Mouse (Mus musculus): ENCODE results near the gene Hist1h2bg.
"Not testable (repeated sequence)": the region's sequence is repeated elsewhere in the genome, so short reads cannot be mapped to it uniquely, and the experiment has no call there.

Gene Hist1h2bg

DNA sequence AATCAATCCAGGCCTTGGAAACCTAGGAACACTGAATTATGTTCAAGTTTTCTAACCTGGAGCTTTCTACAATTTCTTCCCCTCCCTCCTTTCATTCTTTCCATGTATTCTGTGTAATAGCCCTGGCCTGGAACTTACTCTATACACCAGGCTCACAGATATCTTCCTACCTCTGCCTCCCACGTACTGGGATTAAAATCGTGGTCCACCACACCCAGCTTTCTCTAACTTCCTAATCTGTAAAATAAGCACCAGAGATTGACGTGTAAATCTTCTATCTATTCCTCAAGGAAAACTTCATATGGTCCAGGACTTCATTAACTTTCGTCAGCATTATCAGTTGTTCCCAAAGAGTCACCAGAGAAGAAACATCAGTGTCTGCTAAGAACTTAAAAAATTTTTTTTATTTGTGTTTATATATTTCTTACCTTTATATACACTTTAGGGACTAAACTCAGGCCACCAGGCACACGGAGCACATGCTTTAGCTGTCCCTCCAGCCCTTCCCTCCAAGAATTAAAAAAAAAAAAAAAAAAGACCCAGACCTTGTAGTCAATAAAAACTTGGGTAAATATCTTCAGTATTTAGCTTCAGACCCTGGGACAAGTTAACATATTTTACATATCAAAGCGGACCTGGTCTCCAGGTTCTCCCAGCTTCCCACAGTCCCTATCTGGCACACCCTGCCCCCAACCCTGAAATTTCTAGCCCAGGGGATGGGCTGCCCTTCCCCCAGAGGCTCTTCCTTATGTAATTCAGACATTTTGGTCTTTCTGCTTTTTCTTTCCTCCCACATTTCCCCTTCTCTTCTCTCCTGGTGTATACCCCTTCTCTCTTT is 11.2 kb downstream of the Hist1h2bg start:
- peak; percentile 34 for DNase-seq (ENCODE audit: low read depth, low spot score)

- DNase-seq (ENCODE audit: low read depth, low spot score), result peak; percentile 14
Observed at GRCm38 (mm10) chr13:23583387-23584068, 12.3 kb downstream of the Hist1h2bg start.

DNA sequence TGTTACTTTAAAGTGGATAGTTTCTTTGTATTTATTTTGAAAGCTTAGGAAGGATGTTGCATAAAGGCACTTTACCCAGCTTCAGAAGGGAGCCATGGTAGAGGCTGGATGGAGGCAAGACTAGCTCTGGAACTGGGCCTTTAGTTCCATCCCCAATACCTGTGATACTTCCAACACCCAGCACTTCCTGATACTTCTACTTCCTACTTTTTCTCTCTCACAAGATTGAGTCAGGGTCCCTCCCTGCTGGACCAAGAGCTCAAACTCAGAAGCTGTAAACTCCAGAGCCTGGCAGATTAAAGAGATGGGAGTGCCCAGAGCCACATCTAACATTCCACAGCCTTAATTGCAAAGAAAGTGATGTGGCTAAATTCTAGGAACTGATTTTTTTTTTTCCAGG is 13.1 kb downstream of the Hist1h2bg start:
- peak; percentile 47 for DNase-seq (ENCODE audit: low read depth, low spot score)

GRCm38 (mm10) chr13:23585029-23585441 is 13.8 kb downstream of the Hist1h2bg start:
- DNase-seq (ENCODE audit: low read depth, low spot score), result peak; percentile 79

DNA sequence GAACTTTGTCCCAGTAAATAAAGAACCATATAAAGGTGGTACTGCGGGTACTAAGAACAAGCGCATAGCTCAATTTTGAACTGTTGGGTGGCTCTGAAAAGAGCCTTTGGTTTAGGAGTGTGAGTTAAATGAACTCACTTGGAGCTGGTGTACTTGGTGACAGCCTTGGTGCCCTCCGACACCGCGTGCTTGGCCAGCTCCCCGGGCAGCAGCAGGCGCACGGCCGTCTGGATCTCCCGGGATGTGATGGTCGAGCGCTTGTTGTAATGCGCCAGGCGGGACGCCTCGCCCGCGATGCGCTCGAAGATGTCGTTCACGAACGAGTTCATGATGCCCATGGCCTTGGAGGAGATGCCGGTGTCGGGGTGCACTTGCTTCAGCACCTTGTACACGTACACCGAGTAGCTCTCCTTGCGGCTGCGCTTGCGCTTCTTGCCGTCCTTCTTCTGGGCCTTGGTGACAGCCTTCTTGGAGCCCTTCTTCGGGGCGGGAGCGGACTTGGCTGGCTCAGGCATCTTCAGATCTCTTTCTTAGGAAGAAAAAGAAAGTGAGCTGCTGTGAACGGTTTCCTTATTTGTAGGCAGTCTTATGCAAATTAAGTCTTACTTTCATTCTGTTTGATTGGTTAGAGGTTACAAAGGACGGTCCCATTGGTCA is 14.4 kb downstream of the Hist1h2bg start:
- DNase-seq (ENCODE audit: low read depth, low spot score), result peak; percentile 94

GRCm38 (mm10) chr13:23586099-23586939 is 15.1 kb downstream of the Hist1h2bg start:
- peak; percentile 33 for DNase-seq (ENCODE audit: low read depth, low spot score)

DNA sequence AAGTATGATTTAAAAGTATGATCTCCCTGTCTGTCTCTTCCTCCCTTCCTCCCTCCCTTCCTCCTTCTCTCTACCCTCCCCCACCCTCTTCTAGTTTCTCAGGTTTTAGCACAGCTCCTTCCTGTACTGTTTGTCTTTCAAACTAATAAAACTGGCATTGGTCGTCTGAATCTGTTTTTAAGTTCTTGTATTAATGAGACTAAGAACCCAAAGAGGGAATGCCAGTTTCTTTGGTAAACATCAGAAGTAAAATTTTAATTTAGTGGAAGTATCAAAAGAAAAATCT is 15.7 kb downstream of the Hist1h2bg start:
- peak; percentile 11 for DNase-seq (ENCODE audit: low read depth, low spot score)

GRCm38 (mm10) chr13:23591206-23591605 is 20.0 kb downstream of the Hist1h2bg start:
- no peak for DNase-seq (ENCODE audit: low read depth, low spot score)

- DNase-seq (ENCODE audit: low read depth, low spot score), result not testable (repeated sequence)
Observed at GRCm38 (mm10) chr13:23591886-23592285, 20.7 kb downstream of the Hist1h2bg start.

- no peak for DNase-seq (ENCODE audit: low read depth, low spot score)
Observed at GRCm38 (mm10) chr13:23592614-23593013, 21.4 kb downstream of the Hist1h2bg start.

DNA sequence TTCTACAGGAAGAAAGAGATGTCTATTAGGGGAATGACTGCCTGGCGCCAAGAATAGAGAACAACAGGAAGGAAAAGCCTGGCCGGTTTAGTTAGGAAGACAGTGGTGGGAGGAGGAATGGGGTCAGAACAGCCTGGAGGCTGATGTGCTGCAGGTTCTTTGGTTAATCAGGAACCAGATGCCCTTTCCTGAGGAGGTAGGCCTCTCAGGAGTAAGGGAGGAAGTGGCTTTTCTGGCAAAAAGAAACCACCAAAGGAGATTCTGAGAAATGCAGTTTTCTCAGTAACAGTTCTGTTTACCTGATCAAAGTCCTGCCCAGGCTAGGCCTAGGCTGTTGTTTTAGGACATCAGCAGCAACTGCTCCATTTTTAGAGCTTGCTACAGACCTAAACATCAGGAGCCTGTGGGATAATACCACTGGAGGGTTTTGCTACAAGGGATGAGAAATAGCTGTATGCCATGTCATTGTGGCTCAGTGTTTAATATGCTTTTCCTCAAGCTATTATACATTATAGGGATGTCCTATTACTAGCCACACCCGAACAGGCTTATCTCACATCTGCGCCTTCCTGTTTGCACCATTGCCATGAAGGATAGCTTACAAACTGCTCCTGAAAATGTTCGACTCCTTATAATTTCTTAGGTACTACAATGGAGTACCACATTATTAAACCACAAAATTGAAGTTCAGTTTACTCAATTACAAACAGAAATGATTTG is 22.0 kb downstream of the Hist1h2bg start:
- no peak for DNase-seq (ENCODE audit: low read depth, low spot score)

DNA sequence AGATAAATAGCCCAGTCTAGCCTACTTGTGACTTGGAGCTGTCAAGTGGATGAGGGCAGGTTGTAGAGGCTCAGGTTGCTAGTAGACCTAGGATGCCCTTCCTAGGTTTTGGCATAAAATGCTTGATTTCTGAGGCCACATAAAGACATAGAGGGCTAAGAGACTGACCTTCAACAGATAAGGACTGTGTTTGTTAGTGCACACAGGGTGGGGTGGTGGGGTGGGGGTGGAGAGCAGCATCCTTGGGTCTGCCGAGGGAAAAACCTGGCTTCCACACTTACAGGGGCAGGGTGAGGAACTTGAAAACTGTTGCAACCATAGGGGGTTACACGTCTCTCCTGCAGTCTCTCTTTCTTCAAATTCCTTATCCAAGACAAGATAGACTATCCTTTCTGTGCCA is 24.0 kb downstream of the Hist1h2bg start:
- no peak for DNase-seq (ENCODE audit: low read depth, low spot score)

DNA sequence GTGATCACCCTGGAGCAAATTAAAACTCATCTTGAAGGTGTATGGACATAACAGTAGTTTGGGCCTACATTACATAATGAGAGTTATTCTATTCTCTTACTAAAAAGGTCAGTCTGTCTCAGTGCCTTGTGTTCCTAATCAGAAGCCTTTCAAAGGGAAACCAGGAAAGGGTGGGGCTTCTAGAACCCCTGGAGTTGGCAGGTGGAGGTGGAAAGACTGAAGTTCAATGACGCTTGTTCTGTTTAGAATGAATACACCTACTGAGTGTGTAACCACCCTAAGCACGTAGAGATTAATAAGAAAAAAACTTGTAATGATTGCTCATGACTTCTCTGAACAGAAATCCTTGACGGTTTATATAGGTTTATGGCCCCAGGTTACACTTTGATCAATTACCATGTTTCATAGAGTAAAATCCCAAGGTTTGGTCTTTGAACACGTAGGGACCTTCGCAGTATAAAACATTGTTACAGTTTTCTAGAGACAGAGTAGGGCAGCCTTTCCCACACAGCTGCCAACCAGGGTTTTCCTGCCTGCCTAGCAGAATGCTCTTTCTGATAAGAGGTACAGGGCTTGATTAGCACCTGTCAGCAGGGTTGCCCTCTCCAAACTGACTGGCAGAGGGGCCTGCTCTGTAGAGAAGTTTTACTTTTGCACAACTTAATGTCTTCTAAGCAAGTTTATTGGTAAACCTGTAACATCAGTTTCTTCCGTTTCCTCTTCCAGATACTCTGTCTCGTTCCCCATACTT is 24.6 kb downstream of the Hist1h2bg start:
- no peak for DNase-seq (ENCODE audit: low read depth, low spot score)

- peak; percentile 77 for DNase-seq (ENCODE audit: low read depth, low spot score)
Observed at GRCm38 (mm10) chr13:23597957-23598356, 26.8 kb downstream of the Hist1h2bg start.

DNA sequence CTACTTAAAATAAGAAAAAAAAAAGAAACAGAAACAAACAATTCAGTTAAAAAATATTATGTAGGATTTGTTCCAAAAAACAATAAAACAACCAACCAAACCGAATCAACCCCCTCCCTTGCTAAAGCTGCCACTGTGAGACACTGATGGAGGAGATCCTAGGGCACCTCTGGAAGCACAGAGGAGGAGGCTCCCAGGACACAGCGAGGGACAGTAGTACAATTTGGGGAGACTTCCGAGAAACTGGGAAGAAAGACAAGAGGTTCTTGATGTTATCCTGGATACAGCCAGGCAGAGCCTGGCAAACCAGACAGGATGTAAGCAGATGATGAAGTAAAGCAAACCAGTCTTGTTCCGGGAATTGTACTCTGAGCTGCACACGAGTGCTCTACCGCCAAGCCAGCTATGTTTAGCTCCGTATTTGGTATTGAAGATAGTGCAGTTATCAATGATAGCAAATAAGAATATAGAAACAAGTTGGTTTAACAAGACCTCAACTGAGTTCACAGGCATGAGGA is 32.0 kb downstream of the Hist1h2bg start:
- no peak for DNase-seq (ENCODE audit: low read depth, low spot score)

DNA sequence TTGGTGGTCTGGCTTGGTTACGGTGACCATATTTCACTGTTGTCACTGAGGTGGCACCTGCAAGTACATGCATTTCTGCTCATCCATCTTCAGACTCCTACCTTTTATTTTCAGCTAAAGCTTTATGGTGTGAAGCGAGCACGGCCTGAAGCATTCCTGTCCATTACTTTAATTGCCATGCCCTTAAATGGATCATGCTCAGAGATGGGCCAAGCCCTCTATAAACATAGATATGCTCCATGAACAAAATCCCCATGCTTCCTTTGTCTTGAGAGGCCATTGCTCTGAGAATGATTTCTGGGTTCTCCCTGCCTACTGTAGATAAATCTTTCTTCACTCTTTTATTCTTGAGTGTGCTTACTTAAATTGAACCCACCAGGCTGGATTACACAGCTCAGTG is 33.3 kb downstream of the Hist1h2bg start:
- no peak for DNase-seq (ENCODE audit: low read depth, low spot score)

GRCm38 (mm10) chr13:23605052-23605451 is 33.9 kb downstream of the Hist1h2bg start:
- no peak for DNase-seq (ENCODE audit: low read depth, low spot score)

- DNase-seq (ENCODE audit: low read depth, low spot score), result no peak
Observed at GRCm38 (mm10) chr13:23609209-23609608, 38.0 kb downstream of the Hist1h2bg start.

GRCm38 (mm10) chr13:23609844-23610243 is 38.6 kb downstream of the Hist1h2bg start:
- DNase-seq (ENCODE audit: low read depth, low spot score), result no peak

DNA sequence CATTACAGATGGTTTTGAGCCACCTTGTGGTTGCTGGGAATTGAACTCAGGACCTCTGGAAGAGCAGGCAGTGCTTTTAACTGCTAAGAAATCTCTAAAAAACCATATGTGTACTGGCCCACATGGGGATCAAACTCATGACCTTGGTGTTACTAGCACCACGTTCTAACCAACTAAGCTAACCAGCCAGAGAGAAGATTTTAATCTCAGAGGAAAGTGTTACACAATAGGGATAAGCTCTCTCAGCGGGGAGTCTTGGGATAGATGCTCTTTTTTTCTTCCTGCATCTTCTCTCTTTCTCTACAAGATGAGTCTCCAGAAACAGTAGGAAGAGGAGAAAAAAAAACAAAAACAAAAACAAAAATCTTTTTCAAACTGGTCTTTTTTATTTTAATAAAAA is 39.2 kb downstream of the Hist1h2bg start:
- no peak for DNase-seq (ENCODE audit: low read depth, low spot score)

All from forelimb bud, embryonic 11.5 days (tissue).